In genomic region chr7:68978576-68978975, GRCm38 (mm10) we compare ENCODE assay signal across 14 mouse cellular contexts.
DNase-seq lines count a peak whose midpoint lies in the region; ATAC-seq and TF ChIP-seq lines count a peak whose summit lies in the region.
"Had no signal": no experiment of that assay in that cellular context is flagged by ENCODE, and none has a peak within 500 bp of the region (broad histone marks: within the 10 kb centered on the region; RNA-seq: fewer than 3 reads in every experiment).

No protein-coding gene starts in this region.

- no peak for TF ChIP-seq POLR2A in MEL (IDR thresholded peaks at IDR 0.05; ENCODE audit: control insufficient read depth in 1 of 2, insufficient read depth in 1 of 2, low read depth in 1 of 2, low read length in 2 of 2, poor library complexity in 1 of 2)

- TF ChIP-seq RAD21 in MEL (IDR thresholded peaks at IDR 0.05; ENCODE audit: low read depth, low read length) = no peak

- no peak overlapping the region for H3K9ac ChIP-seq in lung, embryonic 14.5 days
- H3K9ac ChIP-seq in MEL (ENCODE audit: control insufficient read depth, low read depth, low read length, poor library complexity, severe bottlenecking) = no peak overlapping the region
- H3K9ac ChIP-seq in liver, embryonic 11.5 days (ENCODE audit: low read depth, low read length) = no peak overlapping the region
- H3K9ac ChIP-seq: heart, embryonic 13.5 days; hindbrain, embryonic 13.5 days; limb, embryonic 12.5 days; liver, postnatal 0 days had no signal

- H3K4me2 ChIP-seq in lung, embryonic 14.5 days = 0 out of 2 replicates have a peak overlapping the region, but pooled peaks have one; percentile 15
- no peak overlapping the region for H3K4me2 ChIP-seq in liver, embryonic 11.5 days
- H3K4me2 ChIP-seq: heart, embryonic 13.5 days; hindbrain, embryonic 13.5 days; limb, embryonic 12.5 days had no signal

- 32% methylated on average over 4 of the region's 4 CpGs for WGBS in lung, embryonic 14.5 days
- WGBS in liver, embryonic 11.5 days = 54% methylated on average over 4 of the region's 4 CpGs

- H3K79me2 ChIP-seq in MEL (ENCODE audit: control insufficient read depth, insufficient read depth, low read length, poor library complexity) = no peaks in the 10 kb centered on the region

- H3K36me3 ChIP-seq in lung, embryonic 14.5 days (ENCODE audit: insufficient read depth) = no peaks in the 10 kb centered on the region
- no peaks in the 10 kb centered on the region for H3K36me3 ChIP-seq in MEL (ENCODE audit: control insufficient read depth in 1 of 2, insufficient read depth in 2 of 2, low read length in 2 of 2)
- no peaks in the 10 kb centered on the region for H3K36me3 ChIP-seq in liver, embryonic 11.5 days (ENCODE audit: control insufficient read depth, insufficient read depth, low read length)
- H3K36me3 ChIP-seq: heart, embryonic 13.5 days; hindbrain, embryonic 13.5 days; limb, embryonic 12.5 days had no signal

- H3K27ac ChIP-seq in gastrocnemius, adult 2 months = no peak overlapping the region
- no peak overlapping the region for H3K27ac ChIP-seq in lung, embryonic 14.5 days (ENCODE audit: low read depth)
- no peak overlapping the region for H3K27ac ChIP-seq in MEL (ENCODE audit: control insufficient read depth, low read depth, low read length)
- no peak overlapping the region for H3K27ac ChIP-seq in liver, embryonic 11.5 days (ENCODE audit: low read depth, low read length)
- H3K27ac ChIP-seq: heart, embryonic 13.5 days; hindbrain, embryonic 13.5 days; limb, embryonic 12.5 days had no signal

- no peaks in the 10 kb centered on the region for H3K27me3 ChIP-seq in lung, embryonic 14.5 days (ENCODE audit: insufficient read depth, low read length)
- H3K27me3 ChIP-seq in MEL (ENCODE audit: control insufficient read depth in 1 of 2, insufficient read depth in 2 of 2, low read length in 2 of 2) = no peaks in the 10 kb centered on the region
- no peaks in the 10 kb centered on the region for H3K27me3 ChIP-seq in liver, embryonic 11.5 days (replicated peaks; ENCODE audit: control insufficient read depth, insufficient read depth, low read length)
- H3K27me3 ChIP-seq: heart, embryonic 13.5 days had no signal

- peak overlapping the region; percentile 38; the same call in 1 of the 2 replicates for H3K4me3 ChIP-seq in gastrocnemius, adult 2 months
- no peak overlapping the region for H3K4me3 ChIP-seq in lung, embryonic 14.5 days (ENCODE audit: low read depth, low read length)
- H3K4me3 ChIP-seq in MEL (ENCODE audit: control insufficient read depth in 1 of 2, insufficient read depth in 1 of 2, low read depth in 2 of 2, low read length in 2 of 2) = peak overlapping the region; percentile 27 to 29; a peak in 2 of 4 replicates
- no peak overlapping the region for H3K4me3 ChIP-seq in liver, embryonic 11.5 days (ENCODE audit: low read depth, low read length)
- H3K4me3 ChIP-seq: heart, embryonic 13.5 days; hindbrain, embryonic 13.5 days; limb, embryonic 12.5 days had no signal

- no peak for ATAC-seq in lung, embryonic 14.5 days (ENCODE audit: insufficient read depth)
- ATAC-seq in liver, embryonic 11.5 days (replicated peaks; ENCODE audit: low FRiP score) = no peak
- ATAC-seq: liver, postnatal 0 days had no signal

- intact Hi-C loops in gastrocnemius, adult 2 months (cut with DNase I) = loop anchor here (5.0 kb wide), 1 partner anchor 1359 kb away; no protein-coding TSS in a partner anchor
- intact Hi-C loops in gastrocnemius, postnatal 36 days (cut with DNase I) = no loop called here

- DNase-seq in gastrocnemius, adult 2 months = no peak
- no peak for DNase-seq in gastrocnemius, postnatal 36 days
- peak; percentile 42 for DNase-seq in lung, embryonic 14.5 days
- DNase-seq in lung, postnatal 25 days (ENCODE audit: low spot score) = no peak
- DNase-seq in MEL (ENCODE audit: low read depth, low spot score) = no peak
- DNase-seq in retina, embryonic 14.5 days (ENCODE audit: low spot score) = peak; percentile 8
- DNase-seq in ovary, adult 18-20 months (ENCODE audit: low spot score) = no peak
- no peak for DNase-seq in liver, embryonic 11.5 days (ENCODE audit: low spot score)
- DNase-seq: cerebellum, adult 8-10 months; gastrocnemius, postnatal 14 days; liver, postnatal 0 days had no signal

- no peak for TF ChIP-seq EP300 in MEL (IDR thresholded peaks at IDR 0.05; ENCODE audit: low read depth in 1 of 2, low read length in 2 of 2)

- no peaks in the 10 kb centered on the region for H3K9me3 ChIP-seq in lung, embryonic 14.5 days (ENCODE audit: low read depth, low read length)
- H3K9me3 ChIP-seq in MEL (replicated peaks; ENCODE audit: insufficient read depth, low read length) = no peaks in the 10 kb centered on the region
- no peaks in the 10 kb centered on the region for H3K9me3 ChIP-seq in liver, embryonic 11.5 days (ENCODE audit: control insufficient read depth, low read length)
- H3K9me3 ChIP-seq: heart, embryonic 13.5 days; hindbrain, embryonic 13.5 days; limb, embryonic 12.5 days had no signal

- no peak for TF ChIP-seq CTCF in gastrocnemius, adult 2 months (IDR thresholded peaks at IDR 0.05)
- no peak for TF ChIP-seq CTCF in lung, embryonic 14.5 days (IDR thresholded peaks at IDR 0.05; ENCODE audit: low read depth)
- no peak for TF ChIP-seq CTCF in MEL (IDR thresholded peaks at IDR 0.05 in 2 of 3, conservative IDR thresholded peaks at IDR 0.05 in 1 of 3; ENCODE audit: control insufficient read depth in 1 of 3, insufficient read depth in 1 of 3, low read depth in 2 of 3, low read length in 3 of 3, poor library complexity in 1 of 3, severe bottlenecking in 1 of 3)

- no peaks in the 10 kb centered on the region for H3K4me1 ChIP-seq in lung, embryonic 14.5 days (ENCODE audit: insufficient read depth)
- no peaks in the 10 kb centered on the region for H3K4me1 ChIP-seq in MEL (ENCODE audit: control insufficient read depth in 1 of 2, insufficient read depth in 2 of 2, low read length in 2 of 2)
- H3K4me1 ChIP-seq in liver, embryonic 11.5 days (replicated peaks; ENCODE audit: control insufficient read depth, insufficient read depth, low read length) = no peaks in the 10 kb centered on the region
- H3K4me1 ChIP-seq: heart, embryonic 13.5 days had no signal

TF ChIP-seq in MEL, 35 proteins besides CTCF, POLR2A, EP300 and RAD21:
- no peak for TF ChIP-seq GATA1 (IDR thresholded peaks at IDR 0.05; ENCODE audit: low read depth, low read length)
TF ChIP-seq in MEL: peak in this region for 0.

Comparison
In these comparisons a context has a peak if more than half of its experiments do, and no peak if none do; other contexts are left out.
1. DNase-seq: peak in lung, embryonic 14.5 days (single experiment) and retina, embryonic 14.5 days (single experiment); none in gastrocnemius, adult 2 months (single experiment), gastrocnemius, postnatal 36 days (0 of 2), lung, postnatal 25 days (single experiment), MEL (single experiment), ovary, adult 18-20 months (single experiment) and liver, embryonic 11.5 days (single experiment).
2. H3K4me3 ChIP-seq: peak in gastrocnemius, adult 2 months (single experiment) and MEL (2 of 2); none in lung, embryonic 14.5 days (single experiment) and liver, embryonic 11.5 days (single experiment).